Mouse (Mus musculus) liver, embryonic 14.5 days (tissue): ENCODE measurements around the gene Slc16a6.

Experiments
- CTCF ChIP-seq: IDR thresholded peaks from 2 replicates; pipeline ENCODE4 v1.5.1; 2016; ENCODE audit warnings: antibody characterized with exemption, low read depth, control low read depth
- EP300 ChIP-seq: IDR thresholded peaks from 2 replicates; pipeline ENCODE4 v1.6.1; 2016; ENCODE audit warnings: antibody characterized with exemption, low read depth

DNA sequence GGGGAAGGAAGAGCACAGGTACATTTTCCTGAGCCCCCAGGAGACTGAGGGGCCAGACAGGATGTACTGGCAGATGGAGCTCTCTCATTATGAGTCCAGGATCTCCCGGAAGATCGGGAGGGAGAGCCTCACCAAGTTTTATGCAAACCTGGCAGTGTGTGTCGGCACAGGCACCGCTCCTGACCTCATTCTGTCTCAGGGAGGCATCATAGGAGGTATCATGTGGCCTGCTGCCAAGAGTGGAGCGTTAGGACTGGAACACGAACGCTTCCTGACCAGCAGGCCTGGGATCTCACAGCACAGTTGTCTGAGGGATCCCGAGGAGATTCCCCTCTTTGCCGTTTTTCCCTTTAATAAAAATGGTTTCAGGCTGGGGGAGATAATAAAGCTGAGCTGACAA lies 31.6 kb upstream of the Slc16a6 start:
- TF ChIP-seq CTCF (no peak), EP300 (no peak)
